Mouse (Mus musculus) midbrain, embryonic 10.5 days (tissue): ENCODE measurements around the gene Ranbp2. TPM values are rescaled to one million over a fixed set of nuclear protein-coding genes. Genes with fewer than 3 reads are reported as not detected.

Source experiments
- DNase-seq: peaks from one replicate; pipeline ENCODE4 v3.0.0-alpha.2; 2017; ENCODE audit warnings: low spot score
- H3K27ac ChIP-seq: fragments of 300-500 bp; sonication (generic); replicated peaks from 2 replicates; pipeline ENCODE4 v1.5.1; 2016; ENCODE audit warnings: mild to moderate bottlenecking
- H3K27me3 ChIP-seq: fragments of 300-500 bp; sonication (generic); 2 replicates; pipeline ENCODE4 v1.6.1; 2016; ENCODE audit warnings: low read depth, mild to moderate bottlenecking; ENCODE audit not compliant: poor library complexity, severe bottlenecking
- H3K36me3 ChIP-seq: fragments of 300-500 bp; sonication (generic); 2 replicates; pipeline ENCODE4 v1.6.1; 2016; ENCODE audit warnings: mild to moderate bottlenecking, moderate library complexity
- H3K4me1 ChIP-seq: fragments of 300-500 bp; sonication (generic); 2 replicates; pipeline ENCODE4 v1.6.1; 2016
- H3K4me3 ChIP-seq: fragments of 300-500 bp; sonication (generic); 2 replicates; pipeline ENCODE4 v1.5.1; 2016; ENCODE audit warnings: mild to moderate bottlenecking, moderate library complexity
- H3K9me3 ChIP-seq: fragments of 300-500 bp; sonication (generic); replicated peaks from 2 replicates; pipeline ENCODE4 v1.6.1; 2016; ENCODE audit warnings: mild to moderate bottlenecking
- WGBS: fragments of 180-500 bp; shearing (Covaris S2); methylation state at CpG from one replicate; pipeline ENCODE4 v1.1.7; 2016; 5-methylcytosine and 5-hydroxymethylcytosine counted together
- polyA plus RNA-seq: library from polyadenylated mRNA; unstranded; fragments of >200 nt; fragmentation: Nextera tagmentation; extraction: Ambion mirVana; gene quantifications from 2 replicates; pipeline ENCODE4 v1.2.1, GENCODE M21; 2016

Gene Ranbp2
- polyA plus RNA-seq, 1 experiment from 2014 or later: 23.9 TPM

- Histone ChIP-seq H3K36me3 (peaks cover 5% of the 10 kb centered on the region), H3K4me3 (peak overlapping the region; percentile 99), H3K4me1 (peaks cover 15% of the 10 kb centered on the region), H3K27ac (peak overlapping the region; percentile 94), H3K9me3 (no peaks in the 10 kb centered on the region), H3K27me3 (no peaks in the 10 kb centered on the region)
- DNase-seq: no peak
- WGBS: under 1% methylated on average over 32 of the region's 32 CpGs
These were observed 611 bp downstream of the Ranbp2 start for GRCm38 (mm10) chr10:58447280-58447781.

- peaks cover 6% of the 10 kb centered on the region; the same call in 1 of the 2 replicates for H3K4me1 ChIP-seq
- H3K9me3 ChIP-seq: no peaks in the 10 kb centered on the region
- DNase-seq: no peak
- no peak overlapping the region for H3K27ac ChIP-seq
- no peak overlapping the region for H3K4me3 ChIP-seq
- peaks cover 47% of the 10 kb centered on the region for H3K36me3 ChIP-seq
- no peaks in the 10 kb centered on the region for H3K27me3 ChIP-seq
These were observed 4.9 kb downstream of the Ranbp2 start for GRCm38 (mm10) chr10:58451575-58451974.

GRCm38 (mm10) chr10:58452185-58452584, 5.5 kb downstream of the Ranbp2 start:
- Histone ChIP-seq H3K4me1 (peaks cover 6% of the 10 kb centered on the region; the same call in 1 of the 2 replicates), H3K27ac (no peak overlapping the region), H3K4me3 (no peak overlapping the region), H3K27me3 (no peaks in the 10 kb centered on the region), H3K36me3 (peaks cover 53% of the 10 kb centered on the region), H3K9me3 (no peaks in the 10 kb centered on the region)
- 93% methylated on average over 1 of the region's 1 CpGs for WGBS
- DNase-seq: no peak

DNA sequence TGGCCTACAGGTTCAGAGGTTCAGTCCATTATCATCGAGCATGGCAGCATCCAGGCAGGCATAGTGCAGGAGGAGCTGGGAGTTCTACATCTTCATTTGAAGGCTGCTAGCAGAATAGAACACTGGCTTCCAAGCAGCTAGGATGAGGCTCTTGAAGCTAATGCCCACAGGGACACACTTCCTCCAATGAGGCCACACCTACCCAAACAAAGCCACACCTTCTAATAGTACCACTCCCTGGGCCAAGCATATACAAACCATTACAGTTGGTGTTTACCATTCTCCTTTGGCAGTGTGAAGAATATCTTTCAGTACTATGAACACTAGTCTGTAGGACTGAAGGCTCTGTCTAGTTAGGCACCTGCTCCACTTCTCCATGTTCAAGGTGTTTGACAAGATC, 13.2 kb downstream of the Ranbp2 start:
- H3K4me1 ChIP-seq: no peaks in the 10 kb centered on the region
- peaks cover 96% of the 10 kb centered on the region for H3K36me3 ChIP-seq
- H3K4me3 ChIP-seq: no peak overlapping the region
- H3K27me3 ChIP-seq: no peaks in the 10 kb centered on the region
- no peak overlapping the region for H3K27ac ChIP-seq
- no peak for DNase-seq
- WGBS: 89% methylated on average over 1 of the region's 1 CpGs
- no peaks in the 10 kb centered on the region for H3K9me3 ChIP-seq

DNA sequence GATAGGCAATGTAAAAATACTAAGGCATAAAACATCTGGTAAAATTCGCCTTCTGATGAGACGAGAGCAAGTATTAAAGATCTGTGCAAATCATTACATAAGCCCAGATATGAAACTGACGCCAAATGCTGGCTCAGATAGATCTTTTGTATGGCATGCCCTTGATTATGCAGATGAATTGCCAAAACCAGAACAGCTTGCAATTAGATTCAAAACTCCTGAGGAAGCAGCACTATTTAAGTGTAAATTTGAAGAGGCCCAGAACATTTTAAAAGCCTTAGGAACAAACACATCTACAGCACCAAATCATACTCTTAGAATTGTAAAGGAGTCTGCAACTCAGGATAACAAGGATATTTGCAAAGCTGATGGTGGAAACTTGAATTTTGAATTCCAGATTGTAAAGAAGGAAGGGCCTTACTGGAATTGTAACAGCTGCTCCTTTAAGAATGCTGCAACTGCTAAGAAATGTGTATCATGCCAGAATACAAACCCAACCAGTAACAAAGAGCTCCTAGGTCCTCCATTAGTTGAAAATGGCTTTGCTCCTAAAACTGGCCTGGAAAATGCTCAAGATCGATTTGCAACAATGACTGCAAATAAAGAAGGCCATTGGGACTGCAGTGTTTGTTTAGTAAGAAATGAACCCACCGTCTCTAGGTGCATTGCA, 30.5 kb downstream of the Ranbp2 start:
- Histone ChIP-seq H3K9me3 (no peaks in the 10 kb centered on the region), H3K27ac (no peak overlapping the region), H3K4me3 (no peak overlapping the region), H3K36me3 (peaks cover 91% of the 10 kb centered on the region), H3K27me3 (no peaks in the 10 kb centered on the region), H3K4me1 (no peaks in the 10 kb centered on the region)
- no peak for DNase-seq
- 93% methylated on average over 5 of the region's 5 CpGs for WGBS

DNA sequence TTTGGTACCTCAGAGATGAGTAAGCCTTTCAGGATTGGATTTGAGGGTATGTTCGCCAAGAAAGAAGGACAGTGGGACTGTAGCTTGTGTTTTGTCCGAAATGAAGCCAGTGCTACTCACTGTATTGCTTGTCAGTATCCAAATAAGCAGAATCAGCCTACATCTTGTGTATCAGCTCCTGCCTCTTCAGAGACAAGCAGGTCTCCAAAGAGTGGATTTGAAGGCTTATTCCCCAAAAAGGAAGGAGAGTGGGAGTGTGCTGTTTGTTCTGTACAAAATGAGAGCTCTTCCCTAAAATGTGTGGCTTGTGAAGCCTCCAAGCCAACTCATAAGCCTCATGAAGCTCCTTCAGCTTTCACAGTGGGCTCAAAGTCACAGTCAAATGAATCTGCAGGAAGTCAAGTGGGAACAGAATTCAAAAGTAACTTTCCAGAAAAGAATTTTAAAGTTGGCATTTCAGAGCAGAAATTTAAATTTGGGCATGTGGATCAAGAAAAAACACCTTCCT, 31.4 kb downstream of the Ranbp2 start:
- no peaks in the 10 kb centered on the region for H3K4me1 ChIP-seq
- 92% methylated on average over 2 of the region's 2 CpGs for WGBS
- no peak overlapping the region for H3K4me3 ChIP-seq
- no peak overlapping the region for H3K27ac ChIP-seq
- H3K36me3 ChIP-seq: peaks cover 93% of the 10 kb centered on the region
- no peaks in the 10 kb centered on the region for H3K9me3 ChIP-seq
- no peaks in the 10 kb centered on the region for H3K27me3 ChIP-seq
- no peak for DNase-seq

GRCm38 (mm10) chr10:58479954-58480490, 33.3 kb downstream of the Ranbp2 start:
- Histone ChIP-seq H3K36me3 (peaks cover 95% of the 10 kb centered on the region), H3K4me1 (no peaks in the 10 kb centered on the region), H3K9me3 (no peaks in the 10 kb centered on the region), H3K27ac (no peak overlapping the region), H3K27me3 (no peaks in the 10 kb centered on the region), H3K4me3 (no peak overlapping the region)
- DNase-seq: no peak
- 92% methylated on average over 4 of the region's 4 CpGs for WGBS

DNA sequence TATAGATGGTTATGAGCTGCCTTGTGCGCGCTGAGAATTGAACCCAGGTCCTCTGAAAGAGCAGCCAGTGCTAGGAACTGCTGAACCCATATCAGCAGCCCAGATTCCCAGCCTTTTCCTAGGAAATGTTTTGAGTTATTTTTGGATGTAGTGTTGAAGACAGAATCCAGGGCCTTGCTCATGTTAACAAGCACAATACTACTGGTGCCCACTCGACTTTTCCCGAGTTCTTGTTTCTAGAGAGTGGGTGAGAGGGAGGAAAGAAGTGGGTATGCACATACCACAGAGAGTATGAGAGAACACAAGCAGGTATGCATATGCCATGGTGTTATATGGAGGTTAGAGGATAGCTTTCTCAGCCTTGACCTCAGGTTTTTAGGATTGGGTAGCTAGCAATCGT, 44.3 kb downstream of the Ranbp2 start:
- DNase-seq: no peak
- H3K27ac ChIP-seq: no peak overlapping the region
- H3K9me3 ChIP-seq: no peaks in the 10 kb centered on the region
- no peaks in the 10 kb centered on the region for H3K4me1 ChIP-seq
- no peaks in the 10 kb centered on the region for H3K27me3 ChIP-seq
- no peak overlapping the region for H3K4me3 ChIP-seq
- WGBS: 96% methylated on average over 5 of the region's 5 CpGs
- peaks cover 89% of the 10 kb centered on the region for H3K36me3 ChIP-seq

DNA sequence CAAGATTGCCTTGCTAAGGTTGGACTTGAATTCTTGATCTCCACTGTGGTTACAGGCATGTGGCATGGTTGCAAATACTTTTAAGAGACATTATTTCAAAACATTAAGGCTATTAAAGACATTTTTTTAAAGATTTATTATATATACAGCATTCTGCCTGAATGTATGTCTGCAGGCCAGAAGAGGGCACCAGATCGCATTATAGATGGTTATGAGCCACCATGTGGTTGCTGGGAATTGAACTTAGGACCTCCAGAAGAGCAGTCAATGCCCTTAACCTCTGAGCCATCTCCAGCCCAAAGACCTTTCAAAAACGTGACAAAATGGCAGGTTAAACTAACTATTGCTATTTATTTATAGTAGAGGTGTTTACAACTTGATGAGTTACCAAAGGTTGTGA, 48.9 kb downstream of the Ranbp2 start:
- Histone ChIP-seq H3K27me3 (no peaks in the 10 kb centered on the region), H3K27ac (no peak overlapping the region), H3K9me3 (no peaks in the 10 kb centered on the region), H3K4me1 (peaks cover 16% of the 10 kb centered on the region), H3K4me3 (no peak overlapping the region), H3K36me3 (peaks cover 55% of the 10 kb centered on the region)
- DNase-seq: no peak
- WGBS: 86% methylated on average over 2 of the region's 2 CpGs

DNA sequence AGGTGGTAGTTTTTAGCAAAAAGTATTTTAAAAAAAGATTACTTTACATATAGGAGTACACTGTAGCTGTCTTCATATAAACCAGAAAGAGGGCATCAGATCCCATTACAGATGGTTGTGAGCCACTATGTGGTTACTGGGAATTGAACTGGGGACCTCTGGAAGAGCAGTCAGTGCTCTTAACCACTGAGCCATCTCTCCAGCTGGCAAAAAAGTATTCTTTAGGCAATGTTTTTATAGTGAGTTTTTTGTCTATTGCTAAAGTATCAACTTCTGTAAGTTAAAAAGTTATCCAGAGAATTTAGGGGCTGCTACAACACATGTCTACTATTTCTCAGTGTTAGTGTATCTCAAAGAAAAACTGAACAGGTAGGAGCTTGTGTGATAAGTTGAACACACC, 50.0 kb downstream of the Ranbp2 start:
- H3K27ac ChIP-seq: no peak overlapping the region
- peak overlapping the region; percentile 71 for H3K4me3 ChIP-seq

DNA sequence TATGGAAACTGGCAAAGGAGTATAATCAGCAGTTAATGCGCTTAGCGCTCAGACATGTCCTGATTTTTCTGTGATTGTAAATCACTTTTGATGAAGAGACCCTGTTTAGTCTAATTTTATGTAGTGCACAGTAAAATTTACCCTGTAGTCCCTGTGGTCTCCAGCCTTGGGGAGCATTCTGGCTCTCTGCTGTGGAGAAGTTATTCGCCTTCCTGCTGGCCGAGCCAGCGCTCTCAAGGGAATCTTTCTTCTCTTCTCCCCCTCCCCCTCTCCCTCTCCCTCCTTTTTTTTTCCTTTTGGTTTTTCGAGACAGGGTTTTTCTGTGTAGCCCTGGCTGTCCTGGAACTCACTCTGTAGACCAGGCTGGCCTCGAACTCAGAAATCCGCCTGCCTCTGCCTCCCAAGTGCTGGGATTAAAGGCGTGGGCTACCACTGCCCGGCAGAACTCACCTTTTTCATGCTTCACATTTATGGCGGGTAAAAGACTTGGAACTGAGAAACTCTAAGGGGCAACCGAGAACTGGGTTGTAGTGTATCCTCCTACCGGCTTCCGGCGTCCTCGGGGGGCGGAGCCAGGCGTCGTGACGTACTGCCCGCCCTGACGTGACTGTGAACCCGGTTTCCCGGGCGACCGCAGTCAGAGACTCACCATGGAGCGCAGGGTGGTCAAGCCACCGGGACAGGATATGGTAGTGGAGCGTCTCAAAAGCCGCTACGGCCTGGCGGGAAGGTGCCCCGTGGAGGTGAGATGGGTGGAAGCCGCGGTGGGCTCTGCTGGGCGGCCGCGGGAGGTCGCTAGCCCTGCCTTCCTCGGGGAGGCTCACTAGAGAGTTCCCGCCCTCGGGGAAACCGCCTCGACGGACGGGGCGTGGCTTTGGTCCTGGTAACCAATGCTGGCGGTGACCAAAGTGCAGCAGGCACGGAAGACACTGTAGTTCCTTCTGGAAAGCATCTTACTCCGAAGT, 50.9 kb downstream of the Ranbp2 start, which contains the start of gene Ccdc138:
Gene Ccdc138, plus strand, starts transcription at position 629 of the 965 bp plus-strand sequence.
- peak within 1 kb of the TSS; percentile 92 for H3K27ac ChIP-seq
- no peaks in the 10 kb centered on the region for H3K27me3 ChIP-seq
- no peaks in the 10 kb centered on the region for H3K9me3 ChIP-seq
- H3K36me3 ChIP-seq: peaks cover 38% of the 10 kb centered on the region
- DNase-seq: peak; percentile 92
- H3K4me3 ChIP-seq: peak within 1 kb of the TSS; percentile 71
- H3K4me1 ChIP-seq: peaks cover 16% of the 10 kb centered on the region
- WGBS: 1% methylated on average over 50 of the region's 50 CpGs

More for the DNA sequence above, 50.0 kb downstream of the Ranbp2 start:
- Histone ChIP-seq H3K4me1 (peaks cover 16% of the 10 kb centered on the region), H3K36me3 (peaks cover 46% of the 10 kb centered on the region), H3K9me3 (no peaks in the 10 kb centered on the region), H3K27me3 (no peaks in the 10 kb centered on the region)
- DNase-seq: no peak

GRCm38 (mm10) chr10:58498516-58498915, 51.8 kb downstream of the Ranbp2 start:
- 63% methylated on average over 2 of the region's 2 CpGs for WGBS
- Histone ChIP-seq H3K9me3 (no peaks in the 10 kb centered on the region), H3K27ac (peak overlapping the region; percentile 92), H3K27me3 (no peaks in the 10 kb centered on the region), H3K4me1 (peaks cover 16% of the 10 kb centered on the region), H3K36me3 (peaks cover 33% of the 10 kb centered on the region), H3K4me3 (peak overlapping the region; percentile 71)
- DNase-seq: no peak
